Mouse (Mus musculus): ENCODE data around the gene Gm45140. TPM values are rescaled to one million over a fixed set of nuclear protein-coding genes. Genes with fewer than 3 reads are reported as not detected.

The Gm45140 gene
- total and polyA plus RNA-seq, 3 experiments, result 4.3 to 25.7 (median 13.0) TPM

DNA sequence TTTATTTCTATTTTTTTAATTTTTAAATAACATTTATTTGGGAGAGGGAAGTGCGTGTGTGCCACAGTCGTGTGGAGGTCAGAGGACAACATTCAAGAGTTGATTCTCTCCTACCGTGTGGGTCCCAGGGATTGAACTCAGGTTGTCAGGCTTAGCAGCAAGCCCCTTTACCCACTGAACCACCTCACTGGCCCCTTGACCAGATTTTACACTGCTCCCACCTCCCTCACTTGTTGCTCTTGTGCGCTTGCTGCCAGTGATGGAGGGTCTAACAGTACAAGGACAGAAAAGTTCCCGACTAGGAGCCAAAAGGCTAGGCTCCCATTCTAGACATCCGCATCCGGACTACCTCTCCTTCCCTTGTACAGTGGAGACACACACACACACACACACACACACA lies 30.1 kb downstream of the Gm45140 start:
- TF ChIP-seq MXI1 (IDR thresholded peaks at IDR 0.05; ENCODE audit: low read depth, low read length) (no peak), RCOR1 (conservative IDR thresholded peaks at IDR 0.05; ENCODE audit: low read depth, low read length) (no peak), PAX5 (IDR thresholded peaks at IDR 0.05; ENCODE audit: low read length) (no peak), ZC3H11A (IDR thresholded peaks at IDR 0.05; ENCODE audit: low read depth, low read length) (no peak), ZKSCAN1 (IDR thresholded peaks at IDR 0.05; ENCODE audit: borderline replicate concordance, low read depth, low read length) (no peak), MAFK (IDR thresholded peaks at IDR 0.05; ENCODE audit: insufficient replicate concordance, low read length) (no peak), JUND (conservative IDR thresholded peaks at IDR 0.05; ENCODE audit: low read depth, low read length) (no peak), E2F4 (IDR thresholded peaks at IDR 0.05; ENCODE audit: insufficient replicate concordance, low read depth, low read length) (no peak), POLR2A (IDR thresholded peaks at IDR 0.05; ENCODE audit: low read depth, low read length) (no peak), CTCF (conservative IDR thresholded peaks at IDR 0.05 in 1 of 2, IDR thresholded peaks at IDR 0.05 in 1 of 2; ENCODE audit: low read depth in 2 of 2, low read length in 2 of 2) (no peak), MYC (IDR thresholded peaks at IDR 0.05; ENCODE audit: low read depth, low read length) (no peak), CHD2 (IDR thresholded peaks at IDR 0.05; ENCODE audit: low read length) (no peak), ZNF384 (IDR thresholded peaks at IDR 0.05; ENCODE audit: low read depth, low read length) (no peak), ZMIZ1 (IDR thresholded peaks at IDR 0.05; ENCODE audit: low read depth, low read length) (no peak), NRF1 (IDR thresholded peaks at IDR 0.05; ENCODE audit: low read depth, low read length) (no peak), UBTF (IDR thresholded peaks at IDR 0.05; ENCODE audit: low read depth, low read length) (no peak), GABPA (IDR thresholded peaks at IDR 0.05; ENCODE audit: insufficient replicate concordance, low read depth, low read length) (no peak), NELFE (IDR thresholded peaks at IDR 0.05; ENCODE audit: low read depth, low read length) (no peak), HCFC1 (IDR thresholded peaks at IDR 0.05; ENCODE audit: low read depth, low read length) (no peak)
- H3K4me1 ChIP-seq (ENCODE audit: control insufficient read depth in 1 of 2, insufficient read depth in 2 of 2), result peaks cover 14 to 50% of the 10 kb centered on the region in 2 experiments
- in situ Hi-C loops (cut with MboI; ENCODE audit: low pct_ligation_motif_present, low pct_unique_long_range_greater_than_20kb, low sequenced_read_pairs), result no loop called here
- dilution Hi-C loops (cut with MboI; ENCODE audit: extremely low pct_ligation_motif_present, extremely low pct_unique_long_range_greater_than_20kb, low sequenced_read_pairs), result no loop called here
- H3K36me3 ChIP-seq (replicated peaks in 1 of 2; ENCODE audit: control insufficient read depth in 1 of 2, insufficient read depth in 1 of 2, low read length in 1 of 2), result peaks cover 6 to 40% of the 10 kb centered on the region in 2 experiments
- DNase-seq (ENCODE audit: extremely low read depth), result no peak
- H3K4me2 ChIP-seq (ENCODE audit: insufficient read depth, low read depth, poor library complexity, severe bottlenecking), result no peak overlapping the region
- no peak overlapping the region for H3K9ac ChIP-seq (ENCODE audit: insufficient read depth, low read depth)
- H3K9me3 ChIP-seq (replicated peaks; ENCODE audit: low read length), result no peaks in the 10 kb centered on the region
- H3K27ac ChIP-seq (ENCODE audit: insufficient read depth, low read depth), result no peak overlapping the region
- H3K27me3 ChIP-seq (replicated peaks), result no peaks in the 10 kb centered on the region
- H3K79me2 ChIP-seq (replicated peaks; ENCODE audit: control insufficient read depth, extremely low read depth, insufficient read depth, poor library complexity, severe bottlenecking), result peaks cover 37% of the 10 kb centered on the region
- H3K4me3 ChIP-seq (replicated peaks in 1 of 3; ENCODE audit: low read depth in 2 of 3, low read length in 2 of 3, poor library complexity in 1 of 3), result no peak overlapping the region

DNA sequence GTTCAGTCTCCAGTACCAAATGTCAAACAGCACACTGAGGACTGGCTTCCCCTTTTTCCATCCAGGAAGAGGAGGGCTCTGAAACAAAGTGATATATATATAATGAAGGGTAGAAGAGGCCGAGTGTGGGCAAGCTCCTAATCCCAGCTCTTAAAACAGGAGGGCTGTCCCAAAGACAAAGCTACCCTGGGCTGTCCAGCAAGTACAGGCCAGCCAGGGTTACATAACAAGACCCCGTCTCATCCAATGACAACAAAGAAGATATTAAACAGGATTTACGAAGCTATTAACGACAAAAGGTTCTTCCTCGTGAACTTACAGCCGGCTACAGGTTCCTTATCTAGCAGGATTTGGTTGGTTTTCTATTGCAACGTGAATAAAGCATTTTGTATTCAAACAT lies 30.7 kb downstream of the Gm45140 start:
- H3K9ac ChIP-seq (ENCODE audit: insufficient read depth, low read depth), result no peak overlapping the region
- no peaks in the 10 kb centered on the region for H3K9me3 ChIP-seq (replicated peaks; ENCODE audit: low read length)
- no peak for TF ChIP-seq UBTF (IDR thresholded peaks at IDR 0.05; ENCODE audit: low read depth, low read length)
- DNase-seq (ENCODE audit: extremely low read depth), result no peak
- dilution Hi-C loops (cut with MboI; ENCODE audit: extremely low pct_ligation_motif_present, extremely low pct_unique_long_range_greater_than_20kb, low sequenced_read_pairs), result no loop called here
- in situ Hi-C loops (cut with MboI; ENCODE audit: low pct_ligation_motif_present, low pct_unique_long_range_greater_than_20kb, low sequenced_read_pairs), result no loop called here
- peaks cover 6 to 45% of the 10 kb centered on the region in 2 experiments for H3K36me3 ChIP-seq (replicated peaks in 1 of 2; ENCODE audit: control insufficient read depth in 1 of 2, insufficient read depth in 1 of 2, low read length in 1 of 2)
- H3K4me3 ChIP-seq (replicated peaks in 1 of 3; ENCODE audit: low read depth in 2 of 3, low read length in 2 of 3, poor library complexity in 1 of 3), result no peak overlapping the region
- peaks cover 14 to 48% of the 10 kb centered on the region in 2 experiments for H3K4me1 ChIP-seq (ENCODE audit: control insufficient read depth in 1 of 2, insufficient read depth in 2 of 2)
- no peak overlapping the region for H3K27ac ChIP-seq (ENCODE audit: insufficient read depth, low read depth)
- peaks cover 32% of the 10 kb centered on the region for H3K79me2 ChIP-seq (replicated peaks; ENCODE audit: control insufficient read depth, extremely low read depth, insufficient read depth, poor library complexity, severe bottlenecking)
- no peaks in the 10 kb centered on the region for H3K27me3 ChIP-seq (replicated peaks)
- no peak overlapping the region for H3K4me2 ChIP-seq (ENCODE audit: insufficient read depth, low read depth, poor library complexity, severe bottlenecking)

Measured in CH12.LX (cell line).